Mouse (Mus musculus): ENCODE data around the gene Prrt4. TPM values are rescaled to one million over a fixed set of nuclear protein-coding genes. Genes with fewer than 3 reads are reported as not detected.

Gene Prrt4
- polyA plus RNA-seq, 1 experiment from 2014 or later: 2.4 TPM

GRCm38 (mm10) chr6:29193961-29194750, 14.8 kb upstream of the Prrt4 start:
- no peak overlapping the region for H3K27ac ChIP-seq
- H3K36me3 ChIP-seq: no peaks in the 10 kb centered on the region
- 69% methylated on average over 15 of the region's 15 CpGs for WGBS
- no peak overlapping the region for H3K9ac ChIP-seq
- no peak overlapping the region for H3K4me2 ChIP-seq (replicated peaks)
- no peak for ATAC-seq (ENCODE audit: low FRiP score)
- H3K4me3 ChIP-seq: no peak overlapping the region
- H3K27me3 ChIP-seq: peaks cover 15% of the 10 kb centered on the region
- H3K4me1 ChIP-seq: peaks cover 18% of the 10 kb centered on the region
- H3K9me3 ChIP-seq (replicated peaks): no peaks in the 10 kb centered on the region

GRCm38 (mm10) chr6:29187936-29188335, 8.6 kb upstream of the Prrt4 start:
- WGBS: 75% methylated on average over 1 of the region's 1 CpGs
- no peak for ATAC-seq (ENCODE audit: low FRiP score)
- Histone ChIP-seq H3K27me3 (no peaks in the 10 kb centered on the region), H3K36me3 (no peaks in the 10 kb centered on the region), H3K27ac (no peak overlapping the region), H3K9me3 (replicated peaks) (no peaks in the 10 kb centered on the region), H3K4me1 (no peaks in the 10 kb centered on the region), H3K4me3 (no peak overlapping the region), H3K4me2 (replicated peaks) (no peak overlapping the region), H3K9ac (no peak overlapping the region)

DNA sequence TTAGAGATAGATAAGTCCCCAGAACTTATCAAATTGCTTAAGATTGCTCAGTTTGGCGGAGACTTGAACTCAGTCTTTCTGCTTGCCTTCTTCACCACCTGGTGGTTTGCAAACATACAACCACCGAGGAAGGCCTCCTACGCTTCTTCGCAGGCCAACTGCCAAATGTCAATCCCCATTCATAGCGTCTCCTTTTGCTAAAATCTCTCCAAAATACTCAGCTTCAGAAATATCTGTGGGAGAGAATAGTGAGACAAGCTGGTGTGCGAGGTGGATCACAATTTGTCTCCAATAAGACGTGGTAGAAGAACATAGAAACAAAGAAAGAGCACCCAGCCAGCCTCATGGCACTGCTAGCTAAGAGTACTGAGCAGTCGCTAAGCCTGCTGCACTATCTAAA, 459 bp upstream of the Prrt4 start:
- Histone ChIP-seq H3K9me3 (replicated peaks) (no peaks in the 10 kb centered on the region), H3K27ac (no peak overlapping the region), H3K27me3 (peaks cover 61% of the 10 kb centered on the region), H3K4me1 (peaks cover 15% of the 10 kb centered on the region), H3K9ac (peak overlapping the region; percentile 81; the same call in 1 of the 2 replicates), H3K36me3 (no peaks in the 10 kb centered on the region), H3K4me3 (peak overlapping the region; percentile 56), H3K4me2 (replicated peaks) (peak overlapping the region; percentile 90)
- ATAC-seq (ENCODE audit: low FRiP score): no peak
- WGBS: 50% methylated on average over 8 of the region's 8 CpGs

GRCm38 (mm10) chr6:29177901-29178879, 1.2 kb downstream of the Prrt4 start:
- 11% methylated on average over 15 of the region's 17 CpGs for WGBS
- Histone ChIP-seq H3K9ac (peak overlapping the region; percentile 81), H3K27me3 (peaks cover 71% of the 10 kb centered on the region), H3K4me3 (peak overlapping the region; percentile 56), H3K9me3 (replicated peaks) (no peaks in the 10 kb centered on the region), H3K27ac (peak overlapping the region; percentile 82; the same call in 1 of the 2 replicates), H3K36me3 (no peaks in the 10 kb centered on the region), H3K4me2 (replicated peaks) (peak overlapping the region; percentile 90), H3K4me1 (peaks cover 15% of the 10 kb centered on the region)
- ATAC-seq (ENCODE audit: low FRiP score): peak; percentile 70

DNA sequence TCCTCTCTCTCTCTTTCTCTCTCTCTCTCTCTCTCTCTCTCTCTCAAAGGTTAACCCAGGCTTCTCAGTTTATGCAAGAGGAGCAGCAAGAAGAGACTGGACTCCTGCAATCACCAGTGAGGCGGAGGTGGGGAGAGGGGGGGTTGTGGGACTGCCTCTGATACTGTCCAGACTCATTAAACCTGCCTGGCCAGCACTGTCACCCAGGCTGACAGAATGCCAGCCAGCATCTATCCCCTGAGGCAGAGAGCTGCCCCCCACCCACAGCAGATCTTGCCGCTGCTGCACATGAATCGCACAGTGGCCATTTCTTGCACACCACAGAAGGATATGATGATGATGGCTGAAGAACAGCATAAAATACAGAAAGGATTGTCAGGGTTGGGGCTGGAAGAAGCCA, 4.3 kb downstream of the Prrt4 start:
- no peak for ATAC-seq (ENCODE audit: low FRiP score)
- Histone ChIP-seq H3K4me2 (replicated peaks) (no peak overlapping the region), H3K36me3 (no peaks in the 10 kb centered on the region), H3K4me1 (peaks cover 29% of the 10 kb centered on the region), H3K27ac (no peak overlapping the region), H3K9ac (no peak overlapping the region), H3K4me3 (no peak overlapping the region), H3K27me3 (peaks cover 79% of the 10 kb centered on the region), H3K9me3 (replicated peaks) (no peaks in the 10 kb centered on the region)
- 78% methylated on average over 3 of the region's 3 CpGs for WGBS

DNA sequence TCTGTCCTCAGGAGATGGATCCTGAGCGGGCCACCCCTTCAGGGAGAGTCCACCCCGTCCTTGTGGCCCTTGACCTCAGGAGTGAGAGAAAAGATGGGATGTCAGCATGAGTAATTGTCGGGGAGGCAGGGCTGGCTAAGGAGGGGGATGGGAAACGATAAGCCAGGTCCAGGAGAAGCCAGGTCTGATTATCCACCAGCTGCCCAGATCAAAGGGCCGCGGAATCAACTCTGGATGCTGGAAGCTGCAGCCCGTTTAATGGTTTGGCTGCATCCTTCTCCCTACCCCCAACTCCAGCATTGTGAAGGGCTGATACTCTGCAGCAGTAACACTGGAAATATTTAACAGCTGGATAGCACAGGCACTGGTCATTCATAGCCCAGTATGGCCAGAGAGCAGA, 5.0 kb downstream of the Prrt4 start:
- WGBS: 18% methylated on average over 7 of the region's 7 CpGs
- Histone ChIP-seq H3K27me3 (peaks cover 83% of the 10 kb centered on the region), H3K4me2 (replicated peaks) (no peak overlapping the region), H3K9ac (no peak overlapping the region), H3K9me3 (replicated peaks) (no peaks in the 10 kb centered on the region), H3K4me1 (peaks cover 33% of the 10 kb centered on the region), H3K36me3 (no peaks in the 10 kb centered on the region), H3K27ac (no peak overlapping the region), H3K4me3 (no peak overlapping the region)
- ATAC-seq (ENCODE audit: low FRiP score): no peak

DNA sequence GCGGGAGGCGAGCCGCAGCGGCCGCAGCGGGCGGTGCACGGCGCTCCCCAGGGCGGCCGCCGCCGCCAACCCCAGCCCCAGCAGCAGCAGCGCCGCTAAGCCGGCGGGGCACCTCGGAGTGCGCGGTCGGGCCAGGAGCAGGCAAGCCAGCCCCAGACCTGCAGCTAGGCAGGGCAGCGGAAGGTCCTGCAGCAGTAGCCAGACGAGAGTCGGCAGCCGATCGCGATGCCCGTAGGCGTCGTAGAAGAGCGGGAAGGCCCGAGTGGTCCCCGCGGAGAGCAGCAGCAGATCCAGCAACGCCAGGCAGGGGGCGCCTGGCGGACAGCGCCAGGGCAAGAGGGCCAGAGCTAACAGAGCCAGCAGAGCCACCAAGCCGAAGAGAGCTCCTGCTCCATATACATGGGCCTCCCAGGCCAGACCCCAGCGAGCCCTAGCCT, 8.4 kb downstream of the Prrt4 start:
- no peak overlapping the region for H3K27ac ChIP-seq
- ATAC-seq (ENCODE audit: low FRiP score): peak; percentile 75
- peak overlapping the region; percentile 99 for H3K4me2 ChIP-seq (replicated peaks)
- H3K4me3 ChIP-seq: peak overlapping the region; percentile 51
- no peaks in the 10 kb centered on the region for H3K36me3 ChIP-seq
- H3K27me3 ChIP-seq: peaks cover 80% of the 10 kb centered on the region
- peak overlapping the region; percentile 69 for H3K9ac ChIP-seq
- H3K9me3 ChIP-seq (replicated peaks): no peaks in the 10 kb centered on the region
- WGBS: under 1% methylated on average over 40 of the region's 40 CpGs
- peaks cover 23% of the 10 kb centered on the region for H3K4me1 ChIP-seq

GRCm38 (mm10) chr6:29170063-29170921, 9.1 kb downstream of the Prrt4 start:
- Histone ChIP-seq H3K4me1 (peaks cover 23% of the 10 kb centered on the region), H3K36me3 (no peaks in the 10 kb centered on the region), H3K9me3 (replicated peaks) (no peaks in the 10 kb centered on the region), H3K9ac (peak overlapping the region; percentile 69), H3K4me3 (peak overlapping the region; percentile 51), H3K27me3 (peaks cover 76% of the 10 kb centered on the region), H3K4me2 (replicated peaks) (peak overlapping the region; percentile 99), H3K27ac (no peak overlapping the region)
- under 1% methylated on average over 57 of the region's 63 CpGs for WGBS
- ATAC-seq (ENCODE audit: low FRiP score): peak; percentile 65

DNA sequence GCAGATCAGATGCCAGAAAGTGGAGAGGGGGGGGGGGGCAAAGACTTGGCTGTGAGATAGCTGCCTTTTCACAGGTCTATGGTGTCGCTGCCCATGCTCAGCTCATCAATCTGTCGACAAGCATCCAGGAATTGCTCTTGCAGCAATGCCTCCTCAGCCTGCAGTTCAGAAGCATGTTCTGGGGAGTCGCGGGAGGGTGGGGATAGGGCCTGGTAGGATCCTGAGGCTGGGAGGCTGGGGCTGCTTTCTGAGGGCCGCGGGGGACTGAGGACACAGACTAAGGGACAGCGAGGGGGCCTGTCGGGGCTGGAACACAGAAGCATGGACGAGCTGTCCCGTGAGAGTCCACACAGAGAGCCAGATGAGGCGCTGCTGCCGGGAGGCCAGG, 9.7 kb downstream of the Prrt4 start:
- ATAC-seq (ENCODE audit: low FRiP score): no peak
- no peak overlapping the region for H3K27ac ChIP-seq
- H3K27me3 ChIP-seq: peaks cover 74% of the 10 kb centered on the region
- 2% methylated on average over 12 of the region's 12 CpGs for WGBS
- H3K9ac ChIP-seq: peak overlapping the region; percentile 69; the same call in 1 of the 2 replicates
- peak overlapping the region; percentile 99 for H3K4me2 ChIP-seq (replicated peaks)
- H3K4me1 ChIP-seq: peaks cover 23% of the 10 kb centered on the region
- H3K36me3 ChIP-seq: no peaks in the 10 kb centered on the region
- H3K4me3 ChIP-seq: peak overlapping the region; percentile 51
- H3K9me3 ChIP-seq (replicated peaks): no peaks in the 10 kb centered on the region

- ATAC-seq (ENCODE audit: low FRiP score): no peak
- Histone ChIP-seq H3K4me2 (replicated peaks) (no peak overlapping the region), H3K9me3 (replicated peaks) (no peaks in the 10 kb centered on the region), H3K4me3 (no peak overlapping the region), H3K27ac (no peak overlapping the region), H3K36me3 (no peaks in the 10 kb centered on the region), H3K4me1 (peaks cover 26% of the 10 kb centered on the region), H3K9ac (no peak overlapping the region), H3K27me3 (peaks cover 70% of the 10 kb centered on the region)
- WGBS: 44% methylated on average over 2 of the region's 2 CpGs
Measured at GRCm38 (mm10) chr6:29168871-29169270, 10.5 kb downstream of the Prrt4 start.

- peak; percentile 43; the same call in 1 of the 2 replicates for ATAC-seq (ENCODE audit: low FRiP score)
- H3K36me3 ChIP-seq: no peaks in the 10 kb centered on the region
- 7% methylated on average over 1 of the region's 1 CpGs for WGBS
- H3K9me3 ChIP-seq (replicated peaks): no peaks in the 10 kb centered on the region
- peaks cover 45% of the 10 kb centered on the region for H3K27me3 ChIP-seq
- H3K27ac ChIP-seq: no peak overlapping the region
- H3K4me1 ChIP-seq: peaks cover 31% of the 10 kb centered on the region
- no peak overlapping the region for H3K9ac ChIP-seq
- no peak overlapping the region for H3K4me3 ChIP-seq
- H3K4me2 ChIP-seq (replicated peaks): no peak overlapping the region
Measured at GRCm38 (mm10) chr6:29166196-29166595, 13.2 kb downstream of the Prrt4 start.

Data from hindbrain, embryonic 12.5 days (tissue).